Mouse (Mus musculus) embryo, embryonic 10 days (tissue): ENCODE data around the gene Olfr1323.

ENCODE experiments used
- DNase-seq: peaks from one replicate; pipeline ENCODE4 v3.0.0-alpha.2; 2015; ENCODE audit warnings: low spot score

Olfr1323 gene

DNA sequence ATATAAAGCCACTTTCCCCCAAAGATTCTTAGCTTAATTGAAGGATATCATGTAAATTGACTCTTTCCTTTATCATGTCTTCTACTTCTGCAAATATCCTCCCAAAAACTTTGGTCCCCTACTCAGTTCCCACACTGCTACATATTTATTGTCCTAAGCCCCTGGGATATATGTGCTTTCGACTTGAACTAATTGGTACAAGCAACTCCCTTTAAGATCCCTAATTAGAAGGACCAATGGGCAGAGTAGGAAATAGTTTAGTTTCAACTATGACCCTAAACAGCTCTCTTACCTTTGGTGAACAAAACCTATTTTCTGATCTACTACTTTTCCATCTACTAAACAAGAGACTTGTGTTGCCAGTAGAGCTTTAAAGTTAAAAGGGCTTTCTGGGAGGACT, at the start of gene Olfr1323:
Gene Olfr1323, minus strand, starts transcription at position 101 of the 400 bp plus-strand sequence.
- DNase-seq: no peak

DNA sequence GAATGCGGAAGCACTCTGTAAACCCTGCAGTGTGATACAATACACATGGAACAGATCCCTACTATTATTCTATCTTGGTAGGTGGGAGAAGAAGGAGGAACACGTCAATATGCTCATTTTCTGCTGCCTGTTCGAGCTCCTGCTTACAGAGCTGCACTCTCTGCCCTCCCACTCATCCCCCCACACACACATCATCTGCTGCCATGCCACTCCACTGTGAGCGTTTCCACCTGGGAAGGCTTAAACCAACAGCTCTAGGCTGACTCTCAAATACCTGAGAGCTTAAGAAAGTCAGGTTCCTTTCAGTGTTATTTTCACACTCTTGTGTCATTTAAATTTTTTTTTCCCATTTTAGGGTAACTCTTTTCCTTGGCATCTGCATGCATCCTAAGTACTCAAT, 6.9 kb downstream of the Olfr1323 start:
- DNase-seq: no peak
